Mouse (Mus musculus) testis, adult 2 months (tissue): ENCODE measurements around the gene Rfx6. TPM values are rescaled to one million over a fixed set of nuclear protein-coding genes. Genes with fewer than 3 reads are reported as not detected.

Experiments used
- H3K27ac ChIP-seq: fragments of 200-500 bp; 2 replicates; pipeline ENCODE4 v1.5.1; 2012; ENCODE audit warnings: low read depth, low read length; ENCODE audit not compliant: control insufficient read depth, insufficient read depth
- H3K27me3 ChIP-seq: fragments of 200-500 bp; 2 replicates; pipeline ENCODE4 v1.6.1; 2012; ENCODE audit warnings: mild to moderate bottlenecking, low read length, moderate library complexity; ENCODE audit not compliant: control insufficient read depth, insufficient read depth
- H3K36me3 ChIP-seq: fragments of 200-500 bp; 2 replicates; pipeline ENCODE4 v1.6.1; 2012; ENCODE audit warnings: mild to moderate bottlenecking, low read length; ENCODE audit not compliant: control insufficient read depth, insufficient read depth
- H3K4me1 ChIP-seq: fragments of 200-500 bp; 2 replicates; pipeline ENCODE4 v1.6.1; 2012; ENCODE audit warnings: low read length; ENCODE audit not compliant: control insufficient read depth, insufficient read depth
- H3K4me3 ChIP-seq: fragments of 200-500 bp; 2 replicates; pipeline ENCODE4 v1.5.1; 2012; ENCODE audit warnings: low read depth, mild to moderate bottlenecking, low read length, moderate library complexity, mixed read lengths; ENCODE audit not compliant: control insufficient read depth
- CTCF ChIP-seq: fragments of 200-500 bp; IDR thresholded peaks from 2 replicates; pipeline ENCODE4 v1.5.1; 2012; ENCODE audit warnings: low read depth, mild to moderate bottlenecking, inconsistent platforms, low read length, moderate library complexity; ENCODE audit not compliant: control insufficient read depth, insufficient read depth, insufficient replicate concordance
- POLR2A ChIP-seq: fragments of 200-500 bp; IDR thresholded peaks from 2 replicates; pipeline ENCODE4 v1.6.1; 2012; ENCODE audit warnings: low read depth, mild to moderate bottlenecking, inconsistent platforms, low read length, moderate library complexity; ENCODE audit not compliant: control insufficient read depth
- polyA plus RNA-seq: library from polyadenylated mRNA; depleted of rRNA; stranded (reverse); fragments of >200 nt; gene quantifications from 2 replicates; pipeline ENCODE4 v1.2.3, GENCODE M21; 2012; rRNA removed

Rfx6 gene
- polyA plus RNA-seq, result 0.95 and 1.1 TPM in 2 replicates

- Histone ChIP-seq H3K36me3 (no peaks in the 10 kb centered on the region), H3K4me3 (peak within 1 kb of the TSS; percentile 30), H3K27ac (no peak within 1 kb of the TSS), H3K27me3 (no peaks in the 10 kb centered on the region), H3K4me1 (peaks cover 4% of the 10 kb centered on the region)
- no peak for TF ChIP-seq POLR2A
- TF ChIP-seq CTCF, result no peak
Observed at GRCm38 (mm10) chr10:51677548-51678250, at the start of gene Rfx6. Rfx6 (plus strand) TSS chr10:51677756.

DNA sequence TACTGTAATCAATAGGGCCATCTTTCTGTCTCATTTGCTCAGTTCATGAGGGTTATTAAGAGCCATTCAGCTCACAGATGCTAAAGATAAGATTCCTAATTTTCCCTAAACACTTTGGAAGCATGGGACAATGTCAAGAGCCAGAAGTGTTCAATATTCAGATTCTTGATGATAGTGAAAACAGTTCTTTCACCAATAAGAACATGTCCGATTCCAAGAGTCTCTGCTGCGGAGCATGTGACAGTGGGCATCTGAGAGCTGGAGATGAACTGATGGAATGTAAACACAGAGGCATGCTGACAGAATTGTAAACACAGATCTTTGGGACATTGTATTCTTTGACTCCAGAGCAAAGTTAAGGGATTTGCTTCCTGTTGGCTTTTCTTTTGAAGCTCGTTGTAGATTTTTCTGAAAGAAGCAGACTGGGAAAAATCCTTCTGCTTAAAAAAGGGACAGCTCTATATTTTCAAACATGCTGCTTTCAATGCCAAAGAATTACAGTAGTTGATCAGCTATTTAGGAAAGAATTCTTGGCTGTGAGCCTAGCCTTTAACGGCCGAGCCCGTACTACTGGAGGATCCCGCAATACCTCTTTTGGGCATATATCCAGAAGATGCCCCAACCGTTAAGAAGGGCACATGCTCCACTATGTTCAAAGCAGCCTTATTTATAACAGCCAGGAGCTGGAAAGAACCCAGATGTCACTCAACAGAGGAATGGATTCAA lies 46.0 kb upstream of the Rfx6 start, which contains the start of gene Gprc6a:
TSS of gene Gprc6a (minus strand) at position 51 of the 726 bp plus-strand sequence.
- Histone ChIP-seq H3K27ac (no peak within 1 kb of the TSS), H3K36me3 (no peaks in the 10 kb centered on the region), H3K4me1 (no peaks in the 10 kb centered on the region), H3K4me3 (no peak within 1 kb of the TSS), H3K27me3 (no peaks in the 10 kb centered on the region)
- TF ChIP-seq CTCF (no peak), POLR2A (no peak)

- H3K36me3 ChIP-seq, result no peaks in the 10 kb centered on the region
- H3K4me3 ChIP-seq, result no peak overlapping the region
- no peak overlapping the region for H3K27ac ChIP-seq
- TF ChIP-seq CTCF (no peak), POLR2A (no peak)
- H3K4me1 ChIP-seq, result no peaks in the 10 kb centered on the region
- H3K27me3 ChIP-seq, result no peaks in the 10 kb centered on the region
Observed at GRCm38 (mm10) chr10:51649506-51650221, 27.9 kb upstream of the Rfx6 start.

- H3K27ac ChIP-seq, result no peak overlapping the region
- no peaks in the 10 kb centered on the region for H3K27me3 ChIP-seq
- no peak overlapping the region for H3K4me3 ChIP-seq
- no peaks in the 10 kb centered on the region for H3K36me3 ChIP-seq
- H3K4me1 ChIP-seq, result no peaks in the 10 kb centered on the region
- no peak for TF ChIP-seq CTCF
- TF ChIP-seq POLR2A, result no peak
Observed at GRCm38 (mm10) chr10:51657324-51657723, 20.2 kb upstream of the Rfx6 start.

GRCm38 (mm10) chr10:51669334-51669733 lies 8.2 kb upstream of the Rfx6 start:
- H3K36me3 ChIP-seq, result no peaks in the 10 kb centered on the region
- H3K27me3 ChIP-seq, result no peaks in the 10 kb centered on the region
- no peaks in the 10 kb centered on the region for H3K4me1 ChIP-seq
- no peak overlapping the region for H3K27ac ChIP-seq
- H3K4me3 ChIP-seq, result no peak overlapping the region
- TF ChIP-seq POLR2A, result no peak

DNA sequence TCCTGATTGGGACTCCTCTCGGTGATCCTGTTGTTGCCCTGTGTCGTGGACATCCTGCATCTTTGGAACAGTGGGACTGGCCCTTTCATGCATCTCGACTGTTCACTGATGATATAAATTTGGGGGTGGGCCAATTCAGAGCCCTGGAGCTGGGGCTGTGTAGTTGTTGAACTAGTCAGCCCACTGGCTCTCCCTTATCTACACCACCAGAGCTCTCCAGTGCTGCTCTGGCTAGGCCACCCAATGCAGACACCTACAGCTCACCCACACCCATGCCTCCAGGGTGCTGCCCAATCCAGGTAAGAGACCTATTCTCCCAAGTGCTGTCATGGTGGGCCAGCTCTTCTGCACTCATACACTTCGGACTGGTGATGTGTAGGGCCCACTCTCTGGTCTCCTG lies 6.0 kb upstream of the Rfx6 start:
- Histone ChIP-seq H3K27me3 (no peaks in the 10 kb centered on the region), H3K36me3 (no peaks in the 10 kb centered on the region), H3K4me1 (no peaks in the 10 kb centered on the region), H3K27ac (no peak overlapping the region), H3K4me3 (no peak overlapping the region)
- no peak for TF ChIP-seq CTCF
- TF ChIP-seq POLR2A, result no peak
